Mouse (Mus musculus) urinary bladder, postnatal 36 days (tissue): Measurements from ENCODE around the gene Stk11.

ENCODE experiments used
- DNase-seq, 2 experiments: peaks; one replicate each; pipeline ENCODE4 v3.0.0; 2022; ENCODE audit warnings: low spot score in 2 of 2, mixed read lengths in 1 of 2

The Stk11 gene

GRCm38 (mm10) chr10:80130403-80131031 is 14.9 kb downstream of the Stk11 start:
- peak in 1 of 2 experiments; percentile 44 for DNase-seq

GRCm38 (mm10) chr10:80131316-80131951 is 15.8 kb downstream of the Stk11 start:
- no peak for DNase-seq

GRCm38 (mm10) chr10:80131952-80132350 is 16.3 kb downstream of the Stk11 start:
- DNase-seq: no peak

- DNase-seq: no peak
Measured at GRCm38 (mm10) chr10:80133226-80133849, 17.7 kb downstream of the Stk11 start.

GRCm38 (mm10) chr10:80134421-80134820 is 18.8 kb downstream of the Stk11 start:
- no peak for DNase-seq

GRCm38 (mm10) chr10:80135161-80135560 is 19.6 kb downstream of the Stk11 start:
- DNase-seq: no peak

- DNase-seq: no peak
Measured at GRCm38 (mm10) chr10:80135641-80136040, 20.0 kb downstream of the Stk11 start.

GRCm38 (mm10) chr10:80136179-80136951 is 20.8 kb downstream of the Stk11 start:
- no peak for DNase-seq

- DNase-seq: no peak
Measured at GRCm38 (mm10) chr10:80136952-80137625, 21.5 kb downstream of the Stk11 start.

- DNase-seq: no peak
Measured at GRCm38 (mm10) chr10:80137626-80138552, 22.3 kb downstream of the Stk11 start.

- peak in 1 of 2 experiments; percentile 66 for DNase-seq
Measured at GRCm38 (mm10) chr10:80138553-80139438, 23.2 kb downstream of the Stk11 start, which contains the start of gene Atp5d. Atp5d (plus strand) TSS chr10:80138632.

- DNase-seq: no peak
Measured at GRCm38 (mm10) chr10:80139439-80139775, 23.8 kb downstream of the Stk11 start.

- no peak for DNase-seq
Measured at GRCm38 (mm10) chr10:80139975-80140665, 24.5 kb downstream of the Stk11 start.

- no peak for DNase-seq
Measured at GRCm38 (mm10) chr10:80140666-80141035, 25.0 kb downstream of the Stk11 start, which contains the start of gene Cbarp. Cbarp (minus strand) TSS chr10:80140835.

GRCm38 (mm10) chr10:80141243-80141642 is 25.6 kb downstream of the Stk11 start:
- peak; percentile 94 to 96 for DNase-seq

- DNase-seq: peak; percentile 86 to 95
Measured at GRCm38 (mm10) chr10:80141786-80142529, 26.4 kb downstream of the Stk11 start.

- DNase-seq: no peak
Measured at GRCm38 (mm10) chr10:80142530-80142925, 26.9 kb downstream of the Stk11 start.

GRCm38 (mm10) chr10:80143664-80144063 is 28.1 kb downstream of the Stk11 start:
- no peak for DNase-seq
